Comparison of ENCODE assay signal across 9 mouse cellular contexts in genomic region chr2:181917861-181918260, GRCm38 (mm10). TPM values are rescaled to one million over a fixed set of nuclear protein-coding genes. Genes with fewer than 3 reads are reported as not detected.
DNase-seq lines count a peak whose midpoint lies in the region; ATAC-seq lines count a peak whose summit lies in the region.
"Had no signal": no experiment of that assay in that cellular context is flagged by ENCODE, and none has a peak within 500 bp of the region (broad histone marks: within the 10 kb centered on the region; RNA-seq: fewer than 3 reads in every experiment).

No protein-coding gene starts in this region.

- H3K9ac ChIP-seq in intestine, embryonic 14.5 days (ENCODE audit: low read length) = no peak overlapping the region
- H3K9ac ChIP-seq in intestine, embryonic 15.5 days = no peak overlapping the region

- peak; percentile 86 for DNase-seq in intestine, embryonic 14.5 days (ENCODE audit: low spot score)
- DNase-seq in MEL-GATA-1-ER (ENCODE audit: extremely low read depth, low read depth) = peak; percentile 85
- peak; percentile 45 for DNase-seq in embryo, embryonic 11 days
- peak; percentile 74 for DNase-seq in mesoderm, embryonic 11.5 days (ENCODE audit: low read depth, low spot score)
- no peak for DNase-seq in layer of hippocampus, postnatal 25 days (ENCODE audit: extremely low spot score in 1 of 2, low spot score in 1 of 2)
- no peak for DNase-seq in layer of hippocampus, postnatal 14 days (ENCODE audit: low spot score in 2 of 2)
- DNase-seq in thymus, adult 18-20 months = no peak
- DNase-seq: lung, postnatal 4 days had no signal

- H3K27ac ChIP-seq in intestine, embryonic 14.5 days (ENCODE audit: low read depth) = no peak overlapping the region
- H3K27ac ChIP-seq in intestine, embryonic 15.5 days = no peak overlapping the region

- no peaks in the 10 kb centered on the region for H3K36me3 ChIP-seq in intestine, embryonic 14.5 days (ENCODE audit: control insufficient read depth, insufficient read depth, low read length)
- no peaks in the 10 kb centered on the region for H3K36me3 ChIP-seq in intestine, embryonic 15.5 days

- H3K4me1 ChIP-seq in intestine, embryonic 14.5 days (replicated peaks; ENCODE audit: control insufficient read depth, insufficient read depth, low read length) = no peaks in the 10 kb centered on the region
- no peaks in the 10 kb centered on the region for H3K4me1 ChIP-seq in intestine, embryonic 15.5 days (replicated peaks)

- no peak overlapping the region for H3K4me2 ChIP-seq in intestine, embryonic 14.5 days (ENCODE audit: low read length)
- H3K4me2 ChIP-seq in intestine, embryonic 15.5 days (replicated peaks) = no peak overlapping the region

- H3K4me3 ChIP-seq in intestine, embryonic 14.5 days (ENCODE audit: low read depth, low read length) = no peak overlapping the region
- no peak overlapping the region for H3K4me3 ChIP-seq in intestine, embryonic 15.5 days (replicated peaks)

- H3K9me3 ChIP-seq in intestine, embryonic 14.5 days (ENCODE audit: control insufficient read depth, low read length) = no peaks in the 10 kb centered on the region
- H3K9me3 ChIP-seq in intestine, embryonic 15.5 days = no peaks in the 10 kb centered on the region

- ATAC-seq in intestine, embryonic 14.5 days (replicated peaks; ENCODE audit: low FRiP score, low TSS enrichment, low read depth) = no peak
- ATAC-seq in intestine, embryonic 15.5 days = no peak

- no peaks in the 10 kb centered on the region for H3K27me3 ChIP-seq in intestine, embryonic 14.5 days (replicated peaks; ENCODE audit: control insufficient read depth, insufficient read depth, low read length)
- H3K27me3 ChIP-seq in intestine, embryonic 15.5 days (replicated peaks) = no peaks in the 10 kb centered on the region

- WGBS in intestine, embryonic 14.5 days = 54% methylated on average over 3 of the region's 3 CpGs
- 48% methylated on average over 3 of the region's 3 CpGs for WGBS in intestine, embryonic 15.5 days

RNA-seq across cellular contexts. Expression of gene Polr3k, which starts 53.7 kb away (rescaled TPM):
- polyA plus RNA-seq in intestine, embryonic 14.5 days (2014; fragmentation: Nextera tagmentation; extraction: Ambion mirVana) = 84.2 and 88.2 TPM in 2 replicates
- polyA plus RNA-seq in intestine, embryonic 15.5 days (2015; fragmentation: Nextera tagmentation; extraction: Ambion mirVana) = 80.6 and 86.0 TPM in 2 replicates
- 10 to 100 TPM; 26.0 to 27.9 TPM for total RNA-seq in layer of hippocampus, postnatal 25 days (2021)
- total RNA-seq in layer of hippocampus, postnatal 14 days (2021) = 10 to 100 TPM; 29.6 to 33.9 TPM

Comparison
In these comparisons a context has a peak if more than half of its experiments do, and no peak if none do; other contexts are left out.
1. DNase-seq: peak in intestine, embryonic 14.5 days (single experiment), MEL-GATA-1-ER (single experiment), embryo, embryonic 11 days (single experiment) and mesoderm, embryonic 11.5 days (single experiment); none in layer of hippocampus, postnatal 25 days (0 of 2), layer of hippocampus, postnatal 14 days (0 of 2) and thymus, adult 18-20 months (0 of 2).